Mouse (Mus musculus) bone marrow macrophage, adult 2 months (primary cell): ENCODE data around the gene Selenbp2. TPM values are rescaled to one million over a fixed set of nuclear protein-coding genes. Genes with fewer than 3 reads are reported as not detected.
"Not testable (repeated sequence)": the region's sequence is repeated elsewhere in the genome, so short reads cannot be mapped to it uniquely, and the experiment has no call there.

ENCODE experiments used
- H3K27ac ChIP-seq: 2 replicates; pipeline ENCODE4 v1.5.1; 2012; ENCODE audit warnings: low read depth, low read length; ENCODE audit not compliant: insufficient read depth
- H3K4me1 ChIP-seq: 2 replicates; pipeline ENCODE4 v1.6.1; 2012; ENCODE audit warnings: low read length; ENCODE audit not compliant: control insufficient read depth, insufficient read depth
- H3K4me3 ChIP-seq: 2 replicates; pipeline ENCODE4 v1.5.1; 2012; ENCODE audit warnings: mild to moderate bottlenecking, low read length, moderate library complexity; ENCODE audit not compliant: insufficient read depth
- CTCF ChIP-seq: IDR thresholded peaks from 2 replicates; pipeline ENCODE4 v1.5.1; 2012; ENCODE audit warnings: low read depth, mild to moderate bottlenecking, low read length, moderate library complexity
- POLR2A ChIP-seq: IDR thresholded peaks from 2 replicates; pipeline ENCODE4 v1.6.1; 2012; ENCODE audit warnings: mild to moderate bottlenecking, low read depth, low read length, borderline replicate concordance
- polyA plus RNA-seq: library from polyadenylated mRNA; stranded (reverse); fragments of >200 nt; gene quantifications from 2 replicates; pipeline ENCODE4 v1.2.4, GENCODE M21; 2012; ENCODE audit not compliant: missing spikeins, insufficient read depth, insufficient read length

Gene Selenbp2
- polyA plus RNA-seq, 1 experiment, result not detected

DNA sequence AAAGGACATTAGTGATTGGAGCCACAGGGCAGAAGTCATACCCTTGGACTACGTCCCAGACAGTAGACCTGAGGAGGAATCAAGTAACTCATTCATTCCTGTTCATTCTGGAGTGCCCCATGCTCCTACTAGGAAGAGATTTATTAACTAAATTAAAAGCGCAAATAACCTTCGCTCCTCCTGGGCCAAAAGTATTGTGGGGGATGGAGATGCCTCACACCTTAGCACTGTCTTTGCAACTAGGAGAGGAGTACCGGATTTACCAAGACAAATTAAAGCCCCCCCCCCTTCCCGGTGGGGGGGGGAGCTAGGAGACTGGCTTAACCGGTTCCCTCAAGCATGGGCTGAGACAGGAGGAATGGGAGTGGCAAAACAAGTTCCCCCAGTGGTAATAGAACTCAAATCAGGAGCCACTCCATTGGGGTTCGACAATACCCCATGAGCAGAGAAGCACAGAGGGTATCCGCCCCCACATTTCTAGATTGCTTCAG, 14.0 kb upstream of the Selenbp2 start:
- Histone ChIP-seq H3K27ac (no peak overlapping the region), H3K4me1 (no peaks in the 10 kb centered on the region; the same call in 1 of the 2 replicates), H3K4me3 (no peak overlapping the region)
- TF ChIP-seq CTCF (no peak), POLR2A (no peak)

DNA sequence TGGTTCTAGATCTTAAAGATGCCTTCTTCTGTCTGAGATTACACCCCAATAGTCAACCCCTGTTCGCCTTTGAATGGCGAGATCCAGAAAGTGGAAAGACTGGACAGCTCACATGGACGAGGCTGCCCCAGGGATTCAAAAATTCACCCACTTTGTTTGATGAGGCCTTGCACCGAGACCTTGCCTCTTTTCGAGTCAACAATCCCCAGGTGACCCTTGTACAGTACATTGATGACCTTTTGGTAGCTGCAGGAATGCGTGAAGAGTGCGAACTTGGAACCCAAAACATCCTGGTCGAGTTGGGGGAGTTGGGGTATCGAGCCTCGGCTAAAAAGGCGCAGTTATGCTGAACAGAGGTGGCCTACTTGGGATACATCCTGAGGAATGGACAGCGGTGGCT, 13.3 kb upstream of the Selenbp2 start:
- H3K4me3 ChIP-seq, H3K4me1 ChIP-seq, H3K27ac ChIP-seq: not testable (repeated sequence)

DNA sequence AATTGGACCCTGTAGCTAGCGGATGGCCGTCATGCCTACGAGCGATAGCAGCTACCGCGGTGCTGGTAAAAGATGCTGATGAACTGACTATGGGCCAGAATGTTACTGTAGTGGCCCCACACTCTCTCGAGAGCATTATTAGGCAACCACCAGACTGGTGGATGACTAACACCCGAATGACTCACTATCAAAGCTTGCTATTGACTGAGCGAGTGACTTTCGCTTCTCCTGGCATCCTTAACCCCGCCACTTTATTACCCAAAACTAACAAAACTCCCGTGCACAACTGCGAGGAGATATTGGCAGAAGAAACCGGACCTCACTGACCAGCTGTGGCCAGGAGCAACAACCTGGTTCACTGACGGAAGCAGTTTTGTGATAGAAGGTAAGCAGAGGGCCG, 12.6 kb upstream of the Selenbp2 start:
- TF ChIP-seq CTCF (no peak), POLR2A (no peak)
- no peak overlapping the region for H3K4me3 ChIP-seq
- 0 out of 2 replicates have a peak overlapping the region, but pooled peaks have one; percentile 13 for H3K27ac ChIP-seq
- H3K4me1 ChIP-seq, result no peaks in the 10 kb centered on the region; the same call in 1 of the 2 replicates

DNA sequence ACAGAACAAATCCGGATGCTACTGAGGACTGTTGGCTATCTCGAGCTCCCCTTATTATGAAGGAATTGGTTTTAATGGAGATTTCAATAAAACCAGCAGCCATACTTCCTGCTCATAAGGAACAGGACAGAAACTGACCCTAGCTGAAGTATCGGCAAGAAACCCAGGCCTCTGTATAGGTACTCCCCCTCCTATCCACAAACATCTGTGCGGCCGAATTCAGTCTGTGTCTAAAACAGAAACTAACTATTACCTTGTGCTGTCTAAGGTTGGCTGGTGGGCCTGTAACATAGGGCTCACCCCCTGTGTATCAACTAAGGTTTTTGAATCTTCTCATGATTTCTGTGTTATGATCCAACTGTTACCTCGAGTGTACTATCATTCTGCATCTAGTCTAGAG, 9.7 kb upstream of the Selenbp2 start:
- H3K27ac ChIP-seq, result no peak overlapping the region
- no peaks in the 10 kb centered on the region; the same call in 1 of the 2 replicates for H3K4me1 ChIP-seq
- TF ChIP-seq POLR2A (no peak), CTCF (no peak)
- H3K4me3 ChIP-seq, result no peak overlapping the region

DNA sequence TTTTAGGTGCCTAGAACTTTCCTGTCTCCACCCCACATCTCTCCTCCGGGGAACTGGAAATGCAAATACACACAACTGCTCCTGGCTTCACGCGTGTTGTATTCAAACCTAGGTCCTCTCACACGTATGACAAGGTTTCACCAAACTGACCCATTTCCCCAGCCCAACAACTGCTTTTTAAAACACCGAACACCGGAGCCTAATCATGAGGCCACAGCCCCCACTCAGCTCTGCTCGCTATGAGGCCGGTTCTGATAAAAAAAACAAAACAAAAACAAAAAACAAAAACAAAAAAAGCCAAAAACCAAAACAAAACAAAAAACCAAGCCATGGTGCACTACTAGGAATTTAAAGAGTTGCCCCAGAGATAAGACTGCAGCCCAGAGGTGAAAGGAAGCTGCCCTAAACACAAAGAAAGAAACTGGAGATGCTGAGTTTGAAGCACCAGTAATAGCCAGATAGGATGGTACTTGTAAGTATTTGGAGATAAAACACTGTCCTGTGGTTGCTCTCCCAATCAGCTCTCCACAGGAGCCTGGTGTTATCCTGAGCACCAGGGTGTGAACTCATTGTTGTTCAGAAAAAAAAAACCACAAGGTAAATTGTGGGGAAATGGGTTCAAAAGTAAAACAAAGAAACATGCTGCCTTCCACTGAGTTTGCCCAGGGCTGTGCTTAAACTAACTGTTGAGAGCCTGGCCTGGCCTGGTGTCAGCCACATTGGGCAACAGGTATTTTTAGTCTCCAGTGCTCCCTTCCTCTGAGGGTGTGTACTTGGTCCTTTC, 7.2 kb upstream of the Selenbp2 start:
- not testable (repeated sequence) for H3K27ac ChIP-seq, H3K4me1 ChIP-seq, H3K4me3 ChIP-seq

DNA sequence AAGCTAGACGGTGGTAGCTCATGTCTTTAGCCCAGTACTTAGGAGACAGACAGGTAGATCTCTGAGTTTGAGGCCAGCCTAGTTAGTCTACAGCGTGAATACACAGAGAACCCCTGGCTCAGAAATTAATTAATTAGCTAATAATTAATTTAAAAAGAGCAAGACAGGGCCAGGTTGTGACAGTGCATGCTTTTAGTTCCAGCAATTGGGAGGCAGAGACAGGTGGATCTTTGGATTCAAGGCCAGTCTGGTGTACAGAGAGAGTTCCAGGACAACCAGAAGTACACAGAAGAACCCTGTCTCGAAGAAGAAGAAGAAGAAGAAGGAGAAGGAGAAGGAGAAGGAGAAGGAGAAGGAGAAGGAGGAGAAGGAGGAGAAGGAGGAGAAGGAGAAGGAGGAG, 4.7 kb upstream of the Selenbp2 start:
- H3K27ac ChIP-seq, H3K4me1 ChIP-seq, H3K4me3 ChIP-seq: not testable (repeated sequence)

DNA sequence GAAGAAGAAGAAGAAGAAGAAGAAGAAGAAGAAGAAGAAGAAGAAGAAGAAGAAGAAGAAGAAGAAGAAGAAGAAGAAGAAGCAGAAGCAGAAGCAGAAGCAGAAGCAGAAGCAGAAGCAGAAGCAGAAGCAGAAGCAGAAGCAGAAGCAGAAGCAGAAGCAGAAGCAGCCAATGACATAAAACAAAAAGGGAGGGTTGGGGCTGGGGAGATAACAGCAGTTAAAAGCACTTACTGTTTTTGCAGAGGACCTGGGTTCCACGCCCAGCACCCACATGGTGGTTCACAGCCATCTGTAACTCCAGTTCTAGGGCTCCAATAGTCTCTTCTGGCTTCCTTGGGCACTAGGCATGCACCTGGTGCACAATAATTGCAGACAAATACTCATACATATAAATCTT, 4.2 kb upstream of the Selenbp2 start:
- not testable (repeated sequence) for H3K4me1 ChIP-seq, H3K4me3 ChIP-seq

DNA sequence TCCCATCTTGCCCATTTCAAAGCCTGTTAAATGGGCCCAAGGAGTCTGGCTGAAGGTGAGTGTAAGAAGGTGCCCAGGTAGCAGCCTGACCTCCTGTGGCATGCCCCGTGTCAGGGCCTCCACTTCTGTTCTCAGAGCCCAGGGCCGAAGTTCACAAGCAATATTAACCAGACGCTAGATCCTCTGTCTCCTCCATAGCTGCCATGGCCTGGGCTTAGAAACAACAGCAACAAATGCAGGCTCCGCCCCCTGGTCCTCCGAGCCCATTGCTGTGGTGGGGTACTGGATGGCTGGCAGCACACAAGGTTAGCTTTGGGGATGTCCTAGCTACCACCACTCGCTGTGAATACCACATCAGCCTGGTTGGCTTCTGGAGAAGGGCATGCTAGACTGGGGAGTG, 3.2 kb upstream of the Selenbp2 start:
- H3K4me3 ChIP-seq, H3K27ac ChIP-seq: not testable (repeated sequence)
- peaks cover 11% of the 10 kb centered on the region for H3K4me1 ChIP-seq

More for the DNA sequence above, 4.2 kb upstream of the Selenbp2 start:
- H3K27ac ChIP-seq, result peak overlapping the region; percentile 55; the same call in 1 of the 2 replicates

DNA sequence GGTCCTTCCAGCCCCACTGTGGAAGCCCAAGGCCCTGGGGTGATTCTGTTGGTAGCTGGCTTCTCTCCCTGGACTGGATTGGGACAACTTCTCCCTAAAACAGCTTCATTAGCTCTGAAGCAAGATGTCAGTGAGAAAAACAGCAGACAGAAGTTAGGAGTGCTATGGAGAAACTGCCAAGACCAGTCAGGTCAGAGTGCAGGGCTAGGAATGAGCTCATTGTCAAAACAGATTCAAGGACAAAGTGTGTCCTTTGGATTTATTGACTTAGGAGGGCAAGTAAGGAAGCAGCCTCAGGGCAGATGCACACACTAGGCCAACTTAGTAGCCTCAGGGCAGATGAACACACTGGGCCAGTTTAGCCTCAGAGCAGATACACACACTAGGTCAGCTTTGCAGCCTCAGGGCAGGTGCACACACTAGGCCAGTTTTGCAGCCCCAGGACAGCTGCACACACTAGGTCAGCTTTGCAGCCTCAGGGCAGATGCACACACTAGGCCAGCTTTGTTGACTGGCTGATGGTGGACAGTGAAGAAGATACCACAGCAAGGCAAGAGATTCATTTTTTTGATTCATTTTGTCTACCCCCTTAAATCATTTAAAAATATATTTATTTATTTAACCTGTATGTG, 2.6 kb upstream of the Selenbp2 start:
- no peak for TF ChIP-seq POLR2A
- no peak for TF ChIP-seq CTCF
- Histone ChIP-seq H3K27ac (no peak overlapping the region), H3K4me1 (peaks cover 14% of the 10 kb centered on the region), H3K4me3 (no peak overlapping the region)

DNA sequence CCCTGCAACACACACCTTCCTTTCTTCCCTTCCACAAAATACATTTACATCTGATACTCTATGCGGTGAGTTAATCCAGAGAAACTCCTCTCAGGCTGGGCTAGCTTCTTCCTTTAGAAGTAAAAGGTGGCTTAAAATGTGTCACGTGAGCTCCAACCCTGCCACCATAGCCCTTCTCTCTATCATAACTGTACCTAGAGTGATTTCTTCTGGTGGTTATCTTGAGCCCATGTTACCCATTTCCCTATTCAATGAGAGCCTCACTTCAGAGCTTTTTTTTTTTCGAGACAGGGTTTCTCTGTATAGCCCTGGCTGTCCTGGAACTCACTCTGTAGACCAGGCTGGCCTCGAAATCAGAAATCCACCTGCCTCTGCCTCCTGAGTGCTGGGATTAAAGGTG, 1.7 kb upstream of the Selenbp2 start:
- H3K4me1 ChIP-seq, result peaks cover 21% of the 10 kb centered on the region
- H3K27ac ChIP-seq, H3K4me3 ChIP-seq: not testable (repeated sequence)

DNA sequence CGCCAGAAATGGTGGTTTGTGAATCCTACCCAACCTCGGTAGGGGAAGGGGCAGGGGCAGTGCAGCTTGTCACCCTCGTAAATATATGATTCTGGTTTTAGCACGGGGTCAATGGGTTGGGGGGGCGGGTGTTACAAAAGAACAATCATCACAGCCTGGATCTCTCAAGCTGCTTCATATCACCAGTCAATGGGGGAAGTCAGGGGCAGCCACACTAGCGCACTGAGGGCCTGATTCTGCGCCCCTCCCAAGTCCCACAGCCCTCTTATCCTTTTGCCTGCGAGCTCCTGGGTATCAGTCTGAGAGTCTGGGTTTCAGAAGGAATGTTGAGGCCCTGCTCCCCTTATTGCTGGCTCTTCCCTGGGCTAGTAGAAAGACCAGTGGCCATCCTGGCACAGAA, 518 bp downstream of the Selenbp2 start:
- H3K4me1 ChIP-seq, result peaks cover 25% of the 10 kb centered on the region
- H3K27ac ChIP-seq, H3K4me3 ChIP-seq: not testable (repeated sequence)

DNA sequence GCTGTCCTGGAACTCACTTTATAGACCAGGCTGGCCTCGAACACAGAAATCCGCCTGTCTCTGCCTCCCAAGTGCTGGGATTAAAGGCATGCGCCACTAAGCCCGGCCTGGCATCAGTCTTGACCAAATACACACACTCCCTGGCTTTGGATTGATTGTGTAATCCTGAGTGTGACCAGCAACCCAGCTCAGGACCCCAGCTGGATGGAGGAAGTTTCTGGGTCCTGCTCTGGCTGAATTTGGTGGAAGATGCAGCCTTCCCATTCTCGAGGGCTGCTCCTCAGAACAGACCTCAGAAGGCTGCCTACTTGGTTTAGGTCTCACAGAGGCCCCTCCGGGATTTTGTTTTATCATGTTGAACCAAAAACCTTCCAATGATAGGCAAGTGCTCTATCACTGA, 2.2 kb downstream of the Selenbp2 start:
- H3K4me1 ChIP-seq, result peaks cover 23% of the 10 kb centered on the region
- not testable (repeated sequence) for H3K27ac ChIP-seq, H3K4me3 ChIP-seq

DNA sequence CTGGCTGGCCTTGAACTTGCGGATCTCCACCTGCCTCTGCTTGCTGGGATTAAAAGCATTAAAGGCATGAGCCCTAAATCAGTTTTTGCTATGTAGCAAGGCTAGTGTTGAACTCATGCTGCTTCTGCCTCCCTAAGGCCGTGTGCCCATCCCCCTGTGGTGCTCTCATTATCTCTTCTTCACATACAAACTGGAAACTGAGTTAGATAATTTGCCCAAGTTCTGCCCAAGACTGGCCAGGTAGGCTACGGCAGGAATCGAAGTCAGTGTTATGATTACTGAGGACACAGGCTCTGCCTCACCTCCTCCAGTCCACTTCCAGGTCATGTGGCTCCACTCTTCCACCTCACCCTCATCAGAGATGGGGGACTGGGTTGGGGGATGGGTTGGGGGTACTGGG, 2.9 kb downstream of the Selenbp2 start:
- not testable (repeated sequence) for H3K27ac ChIP-seq, H3K4me3 ChIP-seq
- peaks cover 22% of the 10 kb centered on the region for H3K4me1 ChIP-seq

DNA sequence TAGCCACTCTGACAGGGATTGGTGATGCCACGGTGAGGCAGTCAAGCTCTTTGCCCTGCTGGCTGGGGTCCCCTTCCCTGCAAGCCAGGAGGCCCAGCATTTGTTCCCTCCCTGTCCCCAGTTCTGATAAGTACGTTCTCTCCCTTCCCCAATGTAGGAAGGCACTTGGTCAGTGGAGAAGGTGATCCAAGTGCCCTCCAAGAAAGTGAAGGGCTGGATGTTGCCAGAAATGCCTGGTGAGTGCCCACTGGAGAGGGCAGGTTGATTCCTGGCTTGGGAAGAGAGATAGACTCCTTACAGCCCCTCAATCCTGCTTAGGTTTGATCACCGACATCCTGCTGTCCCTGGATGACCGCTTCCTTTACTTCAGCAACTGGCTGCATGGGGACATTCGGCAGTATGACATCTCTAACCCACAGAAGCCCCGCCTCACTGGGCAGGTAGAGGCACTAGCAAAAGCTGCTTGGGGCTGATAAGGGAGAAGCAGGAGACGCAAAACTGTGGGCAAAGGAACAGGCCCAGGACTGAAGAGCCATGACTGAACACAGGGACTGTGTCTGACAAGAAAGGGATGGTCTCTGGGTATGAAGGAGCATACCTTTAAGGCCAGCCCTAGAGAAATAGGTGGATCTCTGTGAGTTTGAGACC, 8.9 kb downstream of the Selenbp2 start:
- not testable (repeated sequence) for H3K4me3 ChIP-seq, H3K27ac ChIP-seq, H3K4me1 ChIP-seq
